Mouse (Mus musculus) adrenal gland, postnatal 10 days (tissue): ENCODE data around the gene Ptdss2. TPM values are rescaled to one million over a fixed set of nuclear protein-coding genes. Genes with fewer than 3 reads are reported as not detected.

ENCODE experiments used
- total RNA-seq, 2 experiments: library from RNA; stranded (reverse); gene quantifications; 2 replicates each; pipeline ENCODE4 v1.2.3; 2021

The Ptdss2 gene
- total RNA-seq, 2 experiments from 2014 or later, result 51.0 to 57.2 TPM

Other genes starting within 250 kb of the Ptdss2 start
- gene Psmd13, start 240.4 kb upstream of the Ptdss2 start, total RNA-seq, result 100 to 1,000 TPM; 106 to 112 TPM
- 10 to 100 TPM; 67.6 to 70.9 TPM for gene Sirt3, start 240.1 kb upstream of the Ptdss2 start, total RNA-seq
- 1,000 to 10,000 TPM; 2,860 to 2,972 TPM for gene Cox8b, start 221.9 kb upstream of the Ptdss2 start, total RNA-seq
- 1 to 10 TPM; 4.9 to 7.9 TPM for gene Nlrp6, start 201.5 kb upstream of the Ptdss2 start, total RNA-seq
- 10 to 100 TPM; 31.6 to 37.2 TPM for gene Pgghg, start 181.0 kb upstream of the Ptdss2 start, total RNA-seq
- gene Ifitm5, start 172.1 kb upstream of the Ptdss2 start, total RNA-seq, result 1 to 10 TPM; 1.4 to 3.3 TPM
- not detected for gene Gm45717, start 166.4 kb upstream of the Ptdss2 start, total RNA-seq
- gene Ifitm2, start 166.4 kb upstream of the Ptdss2 start, total RNA-seq, result 100 to 1,000 TPM; 418 to 468 TPM
- 10 to 100 TPM; 12.2 to 12.4 TPM for gene Ifitm1, start 155.2 kb upstream of the Ptdss2 start, total RNA-seq
- gene Ifitm3, start 111.6 kb upstream of the Ptdss2 start, total RNA-seq, result 100 to 1,000 TPM; 131 to 136 TPM
- gene Ifitm6, start 104.5 kb upstream of the Ptdss2 start, total RNA-seq, result 1 to 10 TPM; 1.7 to 3.2 TPM
- gene Gm17387, start 93.3 kb upstream of the Ptdss2 start, total RNA-seq, result not detected
- gene B4galnt4, start 61.3 kb upstream of the Ptdss2 start, total RNA-seq, result 1 to 10 TPM; 2.0 to 5.1 TPM
- gene Pkp3, start 44.2 kb upstream of the Ptdss2 start, total RNA-seq, result 1 to 10 TPM in 1 of 2 experiments, under 1 TPM in 1; 0.94 to 1.5 TPM
- 10 to 100 TPM in 1 of 2 experiments, 1 to 10 TPM in 1; 8.3 to 10.6 TPM for gene Sigirr, start 21.8 kb upstream of the Ptdss2 start, total RNA-seq
- gene Ano9, start 4.6 kb upstream of the Ptdss2 start, total RNA-seq, result under 1 TPM; 0.33 to 0.42 TPM
- 100 to 1,000 TPM; 150 to 155 TPM for gene Rnh1, start 50.5 kb downstream of the Ptdss2 start, total RNA-seq
- 10 to 100 TPM; 87.8 to 91.9 TPM for gene Hras, start 71.6 kb downstream of the Ptdss2 start, total RNA-seq
- gene Lrrc56, start 71.8 kb downstream of the Ptdss2 start, total RNA-seq, result 1 to 10 TPM; 6.8 to 8.6 TPM
- under 1 TPM; 0.27 to 0.55 TPM for gene Lmntd2, start 91.7 kb downstream of the Ptdss2 start, total RNA-seq
- gene Rassf7, start 93.5 kb downstream of the Ptdss2 start, total RNA-seq, result 1 to 10 TPM; 6.5 to 7.8 TPM
- gene Phrf1, start 106.4 kb downstream of the Ptdss2 start, total RNA-seq, result 10 to 100 TPM; 69.9 to 75.3 TPM
- 1 to 10 TPM; 3.7 to 4.8 TPM for gene Irf7, start 144.1 kb downstream of the Ptdss2 start, total RNA-seq
- 1 to 10 TPM; 5.6 to 6.9 TPM for gene Cdhr5, start 154.4 kb downstream of the Ptdss2 start, total RNA-seq
- gene Sct, start 156.8 kb downstream of the Ptdss2 start, total RNA-seq, result 1 to 10 TPM; 2.8 to 3.2 TPM
- under 1 TPM in 1 of 2 experiments, not detected in 1; 0.36 TPM for gene Drd4, start 169.6 kb downstream of the Ptdss2 start, total RNA-seq
- 10 to 100 TPM; 39.9 to 59.2 TPM for gene Deaf1, start 205.3 kb downstream of the Ptdss2 start, total RNA-seq
- gene Tmem80, start 205.4 kb downstream of the Ptdss2 start, total RNA-seq, result 10 to 100 TPM; 22.1 to 31.6 TPM
- 1 to 10 TPM; 4.6 to 7.1 TPM for gene Eps8l2, start 216.5 kb downstream of the Ptdss2 start, total RNA-seq